Mouse (Mus musculus) lung, embryonic 16.5 days (tissue): ENCODE results near the gene Larp4b. TPM values are rescaled to one million over a fixed set of nuclear protein-coding genes. Genes with fewer than 3 reads are reported as not detected.

Source experiments
- ATAC-seq: fragments of 200-750 bp; cut with Nextera tagmentation; 2 replicates; pipeline ENCODE4 v1.8.0; 2017; ENCODE audit warnings: low read depth, mild to moderate bottlenecking, moderate library complexity
- H3K27ac ChIP-seq: fragments of 300-500 bp; sonication (generic); 2 replicates; pipeline ENCODE4 v1.5.1; 2014; ENCODE audit warnings: mild to moderate bottlenecking, control low read depth, low read length
- H3K27me3 ChIP-seq: fragments of 300-500 bp; sonication (generic); 2 replicates; pipeline ENCODE4 v1.6.1; 2014; ENCODE audit warnings: low read depth, low read length, mixed read lengths; ENCODE audit not compliant: control insufficient read depth, insufficient read depth
- H3K36me3 ChIP-seq: fragments of 300-500 bp; sonication (generic); 2 replicates; pipeline ENCODE4 v1.6.1; 2014; ENCODE audit warnings: low read length; ENCODE audit not compliant: control insufficient read depth, insufficient read depth
- H3K4me1 ChIP-seq: fragments of 300-500 bp; sonication (generic); replicated peaks from 2 replicates; pipeline ENCODE4 v1.6.1; 2014; ENCODE audit warnings: low read length, mixed read lengths; ENCODE audit not compliant: control insufficient read depth, insufficient read depth
- H3K4me2 ChIP-seq: fragments of 300-500 bp; sonication (generic); 2 replicates; pipeline ENCODE4 v1.6.1; 2014; ENCODE audit warnings: low read depth, low read length, control low read depth
- H3K4me3 ChIP-seq: fragments of 300-500 bp; sonication (generic); 2 replicates; pipeline ENCODE4 v1.5.1; 2014; ENCODE audit warnings: mild to moderate bottlenecking, low read length, control low read depth
- H3K9ac ChIP-seq: fragments of 300-500 bp; sonication (generic); 2 replicates; pipeline ENCODE4 v1.6.1; 2014; ENCODE audit warnings: low read length, control low read depth
- H3K9me3 ChIP-seq: fragments of 300-500 bp; sonication (generic); 2 replicates; pipeline ENCODE4 v1.6.1; 2016; ENCODE audit warnings: low read length; ENCODE audit not compliant: control insufficient read depth
- WGBS: fragments of 180-500 bp; shearing (Covaris S2); extraction: QIAGEN DNeasy Blood & Tissue Kit; methylation state at CpG from one replicate; pipeline ENCODE4 v1.1.7; 2014; 5-methylcytosine and 5-hydroxymethylcytosine counted together
- polyA plus RNA-seq: library from polyadenylated mRNA; unstranded; fragments of >200 nt; fragmentation: Nextera tagmentation; extraction: Ambion mirVana; gene quantifications from 2 replicates; pipeline ENCODE4 v1.2.1, GENCODE M21; 2015

Gene Larp4b
- polyA plus RNA-seq, 1 experiment from 2014 or later = 31.6 TPM

- 73% methylated on average over 6 of the region's 6 CpGs for WGBS
- no peaks in the 10 kb centered on the region for H3K9me3 ChIP-seq
- no peaks in the 10 kb centered on the region for H3K27me3 ChIP-seq
- H3K4me1 ChIP-seq = no peaks in the 10 kb centered on the region
- ATAC-seq = no peak
- no peaks in the 10 kb centered on the region for H3K36me3 ChIP-seq
- H3K9ac ChIP-seq = no peak overlapping the region
- no peak overlapping the region for H3K27ac ChIP-seq
- H3K4me3 ChIP-seq = no peak overlapping the region
- no peak overlapping the region for H3K4me2 ChIP-seq
Observed at GRCm38 (mm10) chr13:9181106-9181505, 87.4 kb downstream of the Larp4b start.

DNA sequence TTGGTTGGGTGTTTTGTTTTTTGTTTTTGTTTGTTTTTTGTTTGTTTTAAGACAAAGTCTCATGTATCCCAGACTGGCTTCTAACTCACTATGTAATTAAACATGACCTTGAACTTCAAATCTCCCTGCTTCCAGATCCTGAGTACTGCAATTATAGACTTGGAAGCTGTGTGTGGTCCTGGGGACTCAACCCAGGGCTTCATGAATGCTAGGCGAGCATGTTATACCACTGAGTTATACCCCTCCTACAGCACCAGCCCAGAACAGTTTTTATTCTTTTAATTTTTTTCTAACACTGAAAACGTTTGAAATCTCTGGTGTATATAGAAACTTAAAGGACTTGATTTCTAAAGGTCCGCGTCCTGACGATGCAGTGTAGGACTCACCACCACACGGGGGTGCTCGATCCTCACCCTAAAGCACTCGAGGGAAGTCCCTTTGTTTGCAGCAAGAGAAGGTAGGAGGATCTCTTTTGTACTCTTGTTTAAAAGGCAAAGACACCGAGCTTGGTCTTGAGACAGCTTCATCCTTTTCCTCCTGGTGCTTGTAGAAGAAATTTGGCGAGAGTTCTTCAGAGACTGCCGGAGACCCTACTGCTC, 88.1 kb downstream of the Larp4b start:
- 9% methylated on average over 11 of the region's 11 CpGs for WGBS
- no peak overlapping the region for H3K9ac ChIP-seq
- no peak overlapping the region for H3K4me3 ChIP-seq
- no peak overlapping the region for H3K27ac ChIP-seq
- no peaks in the 10 kb centered on the region for H3K4me1 ChIP-seq
- H3K36me3 ChIP-seq = no peaks in the 10 kb centered on the region
- peak; percentile 75; the same call in 1 of the 2 replicates for ATAC-seq
- no peaks in the 10 kb centered on the region for H3K27me3 ChIP-seq
- no peaks in the 10 kb centered on the region for H3K9me3 ChIP-seq
- no peak overlapping the region for H3K4me2 ChIP-seq

DNA sequence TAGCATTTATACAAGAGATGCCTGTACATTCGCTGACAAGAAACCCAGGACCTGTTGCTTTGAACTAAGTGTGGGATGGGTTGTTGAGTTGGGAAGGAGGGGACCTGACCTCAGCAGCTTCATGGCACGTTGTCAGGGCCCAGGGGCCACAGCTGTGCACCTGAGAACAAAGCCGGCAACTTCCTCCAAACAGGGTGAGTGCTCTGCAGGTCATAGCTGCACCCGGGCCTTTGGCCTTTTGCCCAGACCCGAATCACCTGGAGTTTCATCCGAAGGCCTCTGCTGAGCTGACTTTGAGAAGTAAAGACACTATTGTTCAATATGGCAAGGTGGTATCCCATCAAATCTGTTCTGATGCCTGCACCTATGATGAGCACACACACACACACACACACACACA, 90.6 kb downstream of the Larp4b start:
- H3K4me2 ChIP-seq = no peak overlapping the region
- H3K9me3 ChIP-seq = no peaks in the 10 kb centered on the region
- no peak overlapping the region for H3K27ac ChIP-seq
- no peaks in the 10 kb centered on the region for H3K36me3 ChIP-seq
- no peak for ATAC-seq
- 72% methylated on average over 6 of the region's 6 CpGs for WGBS
- H3K4me1 ChIP-seq = no peaks in the 10 kb centered on the region
- H3K4me3 ChIP-seq = no peak overlapping the region
- no peaks in the 10 kb centered on the region for H3K27me3 ChIP-seq
- no peak overlapping the region for H3K9ac ChIP-seq

GRCm38 (mm10) chr13:9184716-9185115, 91.0 kb downstream of the Larp4b start:
- Histone ChIP-seq H3K4me2 (no peak overlapping the region), H3K9me3 (no peaks in the 10 kb centered on the region), H3K27me3 (no peaks in the 10 kb centered on the region), H3K27ac (no peak overlapping the region), H3K4me1 (no peaks in the 10 kb centered on the region), H3K36me3 (no peaks in the 10 kb centered on the region), H3K4me3 (no peak overlapping the region), H3K9ac (no peak overlapping the region)
- no peak for ATAC-seq
- 59% methylated on average over 6 of the region's 6 CpGs for WGBS

DNA sequence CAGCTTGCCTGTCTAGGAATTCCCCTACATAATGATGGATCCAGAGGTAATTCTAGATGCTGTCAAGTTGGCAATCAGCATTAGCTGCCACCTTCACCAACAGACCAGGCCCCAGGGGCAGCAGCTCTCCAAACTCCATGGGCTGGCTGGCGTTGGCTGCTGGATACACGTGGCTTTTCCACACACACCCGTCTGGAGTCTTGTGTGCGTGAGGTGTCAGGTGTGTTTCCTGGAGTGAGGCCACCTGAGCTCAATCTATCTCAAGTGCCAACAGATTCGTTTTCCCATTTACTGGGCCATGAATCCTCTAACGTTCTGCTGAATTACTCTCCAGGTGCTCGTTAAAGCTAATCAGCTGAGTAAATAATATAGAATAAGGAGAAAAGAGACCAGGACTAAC, 93.5 kb downstream of the Larp4b start:
- no peak overlapping the region for H3K4me2 ChIP-seq

DNA sequence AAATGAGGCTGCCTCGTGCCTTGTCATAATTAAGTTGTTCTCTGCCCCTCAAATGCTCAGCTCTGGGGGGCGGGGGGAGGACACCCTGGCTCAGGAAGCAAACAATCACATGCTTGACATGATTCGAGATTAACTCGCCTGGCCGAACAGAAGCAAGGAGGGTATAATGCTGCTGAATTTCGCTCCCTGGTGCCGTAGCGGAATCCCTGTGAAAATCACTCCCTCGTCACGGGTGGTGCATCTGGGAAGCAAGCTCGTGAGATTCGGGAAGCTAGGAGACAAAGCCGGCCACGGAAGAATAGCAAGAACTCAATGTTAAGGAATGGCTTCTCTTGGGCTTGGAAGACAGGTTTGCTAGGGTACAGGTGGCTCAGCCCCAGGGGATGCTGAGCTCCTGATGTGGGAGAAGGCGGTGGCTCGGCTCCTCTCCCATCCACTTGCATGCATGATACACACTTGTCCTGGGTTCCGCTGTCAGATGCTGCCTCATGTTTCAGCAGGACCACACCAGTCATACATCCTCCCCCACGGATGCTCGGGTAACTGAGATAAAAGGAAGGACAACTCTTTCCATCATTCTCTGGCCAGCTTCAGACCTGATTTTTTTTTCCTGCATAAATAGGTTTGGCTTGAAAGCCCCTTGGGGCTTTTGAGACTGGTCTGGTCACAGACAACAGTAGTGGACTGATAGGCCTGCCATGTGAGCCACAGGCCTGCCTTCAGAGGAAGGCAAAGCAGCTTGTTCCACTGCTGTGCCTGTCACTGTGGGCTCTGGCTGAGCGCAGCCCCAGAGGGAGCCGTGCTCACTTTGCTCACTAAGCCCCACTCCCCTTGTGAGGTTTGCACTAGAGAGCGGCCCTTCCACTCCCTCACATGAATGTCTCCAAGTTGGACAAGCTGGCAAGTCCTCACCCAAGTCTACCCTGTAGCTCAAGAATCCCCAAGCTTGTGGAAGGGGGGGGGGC, 94.2 kb downstream of the Larp4b start:
- no peaks in the 10 kb centered on the region for H3K4me1 ChIP-seq
- ATAC-seq = no peak
- H3K27ac ChIP-seq = no peak overlapping the region
- no peaks in the 10 kb centered on the region for H3K9me3 ChIP-seq
- no peaks in the 10 kb centered on the region for H3K27me3 ChIP-seq
- H3K9ac ChIP-seq = no peak overlapping the region
- no peaks in the 10 kb centered on the region for H3K36me3 ChIP-seq
- no peak overlapping the region for H3K4me3 ChIP-seq
- no peak overlapping the region for H3K4me2 ChIP-seq
- WGBS = 63% methylated on average over 22 of the region's 22 CpGs

More for the DNA sequence above, 93.5 kb downstream of the Larp4b start:
- Histone ChIP-seq H3K9ac (no peak overlapping the region), H3K4me1 (no peaks in the 10 kb centered on the region), H3K36me3 (no peaks in the 10 kb centered on the region), H3K27me3 (no peaks in the 10 kb centered on the region), H3K9me3 (no peaks in the 10 kb centered on the region), H3K4me3 (no peak overlapping the region), H3K27ac (no peak overlapping the region)
- WGBS = 50% methylated on average over 7 of the region's 7 CpGs
- ATAC-seq = no peak

GRCm38 (mm10) chr13:9189481-9189880, 95.8 kb downstream of the Larp4b start:
- no peak overlapping the region for H3K4me3 ChIP-seq
- H3K27ac ChIP-seq = no peak overlapping the region
- 79% methylated on average over 5 of the region's 5 CpGs for WGBS
- no peak overlapping the region for H3K4me2 ChIP-seq
- ATAC-seq = no peak
- no peaks in the 10 kb centered on the region for H3K27me3 ChIP-seq
- no peak overlapping the region for H3K9ac ChIP-seq
- H3K4me1 ChIP-seq = no peaks in the 10 kb centered on the region
- no peaks in the 10 kb centered on the region for H3K9me3 ChIP-seq
- no peaks in the 10 kb centered on the region for H3K36me3 ChIP-seq

DNA sequence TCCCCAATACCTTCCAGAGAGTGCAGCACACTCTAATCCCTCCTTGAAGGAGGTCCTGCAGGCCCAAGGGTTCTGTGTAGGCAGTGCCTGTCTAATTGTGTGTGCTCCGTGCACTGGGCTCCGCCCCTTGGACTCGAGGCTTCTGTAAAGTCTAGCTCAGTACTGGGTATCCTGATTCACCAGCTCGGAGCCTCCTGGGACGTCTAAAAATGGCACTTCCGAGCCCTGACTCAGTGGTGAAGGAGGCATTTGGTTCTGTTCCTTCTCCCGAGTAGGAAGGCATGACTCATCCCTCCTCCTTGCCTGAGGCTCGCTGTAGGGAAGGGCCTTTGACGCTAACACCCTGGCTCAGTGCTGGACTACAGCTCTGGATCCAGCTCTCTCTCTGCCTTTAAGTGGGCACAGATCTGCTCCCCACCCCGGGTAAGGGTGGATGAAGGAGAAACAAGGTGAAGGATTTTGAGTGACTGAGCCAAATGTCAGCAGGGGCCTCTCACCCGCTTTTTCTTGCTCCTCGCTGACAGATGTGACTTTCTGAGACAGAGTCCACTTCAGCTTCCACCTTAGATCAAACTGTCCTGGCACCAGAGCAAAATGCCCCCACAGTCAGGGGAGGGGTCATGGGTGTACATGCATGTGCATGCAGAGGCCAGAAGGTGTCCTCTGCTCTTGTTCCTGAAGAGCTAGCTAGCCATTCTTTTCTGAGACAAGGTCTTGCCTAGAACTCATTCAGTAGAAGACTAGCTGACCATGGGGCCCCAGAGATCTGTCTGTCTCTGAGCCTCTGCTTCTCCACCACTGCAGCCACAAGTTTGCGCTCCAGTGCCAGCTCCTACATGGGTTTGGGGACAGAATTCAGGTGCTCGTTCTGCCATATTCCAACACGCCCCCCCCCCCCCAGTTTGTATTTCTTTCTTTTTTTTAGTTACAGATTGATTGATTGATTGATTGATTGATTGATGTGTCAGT, 97.8 kb downstream of the Larp4b start:
- H3K9me3 ChIP-seq = no peaks in the 10 kb centered on the region
- peak overlapping the region; percentile 21; the same call in 1 of the 2 replicates for H3K4me2 ChIP-seq
- H3K9ac ChIP-seq = no peak overlapping the region
- H3K4me3 ChIP-seq = no peak overlapping the region
- H3K27ac ChIP-seq = no peak overlapping the region
- ATAC-seq = peak; percentile 42
- WGBS = 39% methylated on average over 15 of the region's 15 CpGs
- H3K36me3 ChIP-seq = no peaks in the 10 kb centered on the region
- H3K4me1 ChIP-seq = no peaks in the 10 kb centered on the region
- no peaks in the 10 kb centered on the region for H3K27me3 ChIP-seq
